Mouse (Mus musculus) neutrophil, adult 5-6 weeks (primary cell): ENCODE measurements at regions not wholly inside any gene's neighbourhood (a gene's known extent, or its start where the extent isn't known, plus 50 kb on each side); places are given as distances from the start of the nearest gene placed in this dataset.

Experiments
- ATAC-seq: fragments of 151-379, 151-347 bp; 2 replicates; pipeline ENCODE4 v1.8.0; 2017; ENCODE audit warnings: mild to moderate bottlenecking, moderate TSS enrichment; ENCODE audit not compliant: insufficient number of reproducible peaks, poor library complexity, low FRiP score, severe bottlenecking; ENCODE audit errors: extremely low read depth

DNA sequence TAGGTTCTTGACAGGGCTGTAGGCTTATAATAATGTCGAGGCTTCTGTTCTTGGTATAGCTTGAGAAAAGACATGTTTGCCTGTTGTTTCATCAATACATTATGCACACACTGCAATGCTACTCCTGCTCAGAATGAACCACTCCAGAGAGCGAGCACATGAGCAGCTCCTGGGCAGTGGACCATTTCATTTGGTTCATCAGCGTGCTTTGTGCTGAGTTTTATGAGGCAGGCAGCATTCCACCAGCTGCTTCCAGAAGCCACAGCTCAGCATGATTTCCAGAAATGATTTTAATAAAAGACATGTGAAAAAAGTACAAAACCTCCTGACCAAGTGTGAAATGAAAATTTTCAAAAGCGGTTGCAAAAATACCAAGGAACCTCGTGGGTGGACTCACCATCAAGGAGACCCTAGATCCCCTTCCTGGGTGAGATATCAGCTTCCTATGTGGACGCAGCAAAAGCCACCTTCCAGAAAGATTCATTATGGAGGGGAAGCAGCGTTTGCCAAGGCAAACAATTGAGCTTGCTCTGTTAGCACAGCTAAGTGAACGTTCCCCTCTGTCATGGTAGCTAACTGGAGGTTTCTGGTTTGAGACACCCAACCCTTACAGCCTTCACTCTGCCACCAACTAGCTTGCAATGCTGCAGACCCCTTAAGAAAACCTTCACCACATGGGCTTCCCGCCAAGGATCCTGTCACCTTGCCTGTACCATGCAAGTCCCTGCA lies 104.1 kb downstream of the Cxcl12 start:
- ATAC-seq: no peak

DNA sequence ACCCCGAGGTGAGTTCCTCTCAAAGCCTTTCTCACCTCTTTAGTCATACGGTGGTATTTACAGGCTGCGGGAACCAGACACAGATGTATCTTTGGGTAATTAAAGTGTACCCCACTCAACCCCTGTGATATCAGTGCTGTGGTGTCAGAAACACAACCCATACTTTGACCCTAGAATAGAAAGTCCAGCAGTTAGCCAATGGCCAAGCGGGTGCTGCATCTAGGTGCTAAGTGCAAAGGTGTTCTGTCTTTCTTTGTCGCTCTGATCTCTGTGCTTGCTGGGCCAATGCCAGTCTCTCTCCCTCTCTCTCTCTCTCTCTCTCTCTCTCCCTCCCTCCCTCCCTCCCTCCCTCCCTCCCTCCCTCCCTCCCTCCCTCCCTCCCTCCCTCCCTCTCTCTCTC lies 107.6 kb downstream of the Cxcl12 start:
- ATAC-seq: no peak

DNA sequence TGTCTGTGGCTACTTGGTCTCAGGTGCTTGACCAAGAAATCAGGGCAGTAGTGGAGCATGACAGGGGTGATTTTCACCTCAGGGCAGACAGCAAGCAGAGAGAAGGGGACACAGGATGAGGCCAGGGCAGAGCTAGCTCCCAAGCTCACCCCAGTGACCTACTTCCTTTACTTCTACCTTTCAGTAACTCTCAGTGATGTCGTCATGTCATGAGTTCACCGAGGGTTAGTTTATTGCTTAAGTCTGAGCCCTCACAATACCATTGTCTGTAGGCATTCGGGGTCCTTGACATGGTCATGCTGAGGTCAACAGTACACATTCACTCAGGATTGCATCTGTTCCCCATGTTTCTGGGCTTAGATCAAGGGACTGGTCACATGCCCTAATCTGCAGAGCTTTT lies 108.5 kb downstream of the Cxcl12 start:
- no peak for ATAC-seq

DNA sequence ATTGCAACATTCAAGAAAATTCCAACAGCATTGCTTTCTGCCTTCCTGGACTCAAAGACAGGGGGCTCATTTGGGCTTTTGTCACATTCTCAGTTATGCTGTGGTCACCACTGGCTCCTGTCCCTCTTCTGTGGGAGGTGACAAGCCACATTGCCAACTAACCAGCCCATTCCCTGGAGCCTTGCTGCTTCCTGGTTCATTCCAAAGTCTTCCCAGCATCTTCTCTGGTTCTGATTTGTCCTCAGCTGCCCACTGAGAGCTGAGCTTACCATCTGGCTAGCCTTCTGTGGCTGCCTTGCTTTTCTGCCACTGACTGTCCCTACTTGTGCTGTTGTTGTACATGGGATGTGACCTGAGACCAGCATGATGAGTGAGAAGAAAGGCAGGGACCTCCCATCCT lies 111.0 kb downstream of the Cxcl12 start:
- no peak for ATAC-seq

DNA sequence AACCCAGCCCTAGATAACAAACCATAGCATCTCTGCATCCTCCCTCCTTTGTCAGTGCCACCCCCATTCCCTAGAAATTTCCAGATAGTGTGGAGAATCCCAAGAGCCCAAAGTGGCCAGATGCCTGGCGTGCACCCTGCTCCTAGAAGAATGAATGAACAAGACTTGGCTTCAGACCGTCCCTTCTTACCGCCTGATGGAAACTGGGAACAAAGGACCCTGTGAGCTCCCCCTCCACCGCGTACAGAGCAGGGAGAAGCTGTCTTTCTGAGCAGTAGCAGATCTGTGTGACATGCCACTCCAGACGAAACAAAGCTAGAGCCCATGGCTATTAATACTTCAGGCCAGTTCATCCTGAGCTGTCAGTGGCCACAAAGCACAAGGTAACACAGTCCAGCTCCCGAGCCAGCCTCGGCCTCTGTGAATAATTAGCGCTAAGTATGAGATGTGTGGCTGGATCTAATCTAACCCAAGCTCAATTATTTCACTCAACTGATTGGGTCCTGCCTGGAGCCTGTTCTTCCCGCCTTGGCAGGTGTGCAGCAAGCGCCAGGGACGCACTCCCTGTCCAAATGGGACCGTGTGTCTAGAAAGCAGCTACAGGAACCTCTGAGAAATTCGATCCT lies 111.6 kb downstream of the Cxcl12 start:
- no peak for ATAC-seq

DNA sequence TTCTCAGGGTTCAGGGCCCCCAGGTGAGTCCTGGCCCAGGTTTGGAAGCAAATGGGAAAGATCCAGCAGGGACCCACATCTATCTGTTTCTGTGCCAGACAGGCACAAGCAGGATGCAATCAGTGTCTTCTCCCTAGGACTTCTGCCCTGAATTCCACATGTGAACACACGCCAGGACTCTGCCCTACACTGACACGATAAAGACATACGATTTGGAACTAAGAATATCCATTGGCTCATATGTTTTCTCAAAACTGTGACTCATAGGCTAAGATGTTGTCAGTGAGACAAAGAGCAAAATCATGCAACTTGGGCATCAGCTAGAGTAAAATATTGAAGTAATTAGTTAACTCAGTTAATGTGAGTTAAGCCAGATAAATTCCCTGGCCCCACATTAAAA lies 112.6 kb downstream of the Cxcl12 start:
- no peak for ATAC-seq

DNA sequence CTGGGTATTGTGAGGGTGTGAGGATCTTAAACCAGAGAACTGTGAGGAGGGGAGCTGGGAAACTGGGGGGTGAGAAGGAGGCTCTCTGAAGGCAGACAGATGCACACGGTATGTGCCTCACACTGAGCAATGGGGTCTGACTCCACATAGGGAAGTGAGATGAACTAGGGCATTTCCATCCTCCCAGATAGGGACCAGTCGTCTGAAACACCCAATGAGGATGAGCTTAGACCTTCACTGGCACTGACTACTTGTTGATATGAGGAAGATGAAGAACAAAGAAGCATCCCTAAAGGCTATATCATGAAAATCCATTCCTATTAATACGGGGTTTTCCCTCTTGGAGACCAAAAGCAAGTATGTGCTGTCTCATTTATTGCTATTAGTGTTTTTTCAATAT lies 115.3 kb downstream of the Cxcl12 start:
- ATAC-seq: no peak

DNA sequence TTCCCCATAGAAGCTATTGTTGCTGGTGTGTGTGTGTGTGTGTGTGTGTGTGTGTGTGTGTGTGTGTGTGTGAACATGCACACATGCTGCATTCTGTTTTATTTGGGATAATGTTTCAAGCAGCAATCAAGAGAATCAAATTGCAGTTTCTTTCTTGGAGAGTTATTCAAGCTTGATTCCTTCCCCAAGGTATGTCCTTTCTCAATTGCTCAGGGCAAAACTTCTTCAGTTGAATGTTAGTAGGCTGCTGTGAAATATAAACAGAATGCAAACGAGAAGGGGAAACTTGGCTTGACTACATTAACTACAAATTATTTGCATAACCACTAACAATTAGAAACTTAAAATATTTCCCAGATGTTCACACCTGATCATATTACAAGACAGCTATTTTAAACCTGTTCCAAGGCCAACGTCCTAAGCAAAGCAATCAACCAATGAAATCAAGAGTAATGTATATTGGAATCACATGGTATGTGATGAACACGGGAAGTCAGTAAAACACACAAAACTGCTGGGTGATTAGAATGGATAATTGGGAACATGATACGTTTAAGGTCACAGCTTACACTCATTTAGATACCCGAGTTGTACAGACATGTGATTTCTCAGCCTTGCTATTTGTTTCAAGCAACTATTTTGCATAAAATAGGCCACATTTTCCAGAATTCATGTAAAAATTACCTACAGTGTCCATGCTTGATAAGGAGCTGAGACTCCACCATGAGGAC lies 116.2 kb downstream of the Cxcl12 start:
- ATAC-seq: no peak

DNA sequence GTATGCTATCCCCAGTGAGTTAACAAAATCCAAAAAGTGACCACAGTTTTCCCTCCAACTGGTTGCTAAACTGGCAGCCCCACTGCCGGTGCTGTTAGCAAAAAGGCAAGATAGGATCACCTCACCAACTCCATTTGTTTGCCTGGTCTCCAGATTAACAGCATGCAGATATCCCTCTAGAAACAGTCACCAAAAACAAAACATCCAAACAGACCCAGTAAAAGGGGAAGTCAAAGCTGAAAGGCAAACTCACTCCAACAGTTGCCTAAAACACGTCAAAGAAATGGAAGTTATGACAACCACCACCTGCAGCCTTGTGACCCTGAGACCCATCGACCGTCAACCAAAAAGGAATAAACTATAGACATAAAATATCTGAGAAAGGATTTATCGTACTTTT lies 119.1 kb downstream of the Cxcl12 start:
- no peak for ATAC-seq

DNA sequence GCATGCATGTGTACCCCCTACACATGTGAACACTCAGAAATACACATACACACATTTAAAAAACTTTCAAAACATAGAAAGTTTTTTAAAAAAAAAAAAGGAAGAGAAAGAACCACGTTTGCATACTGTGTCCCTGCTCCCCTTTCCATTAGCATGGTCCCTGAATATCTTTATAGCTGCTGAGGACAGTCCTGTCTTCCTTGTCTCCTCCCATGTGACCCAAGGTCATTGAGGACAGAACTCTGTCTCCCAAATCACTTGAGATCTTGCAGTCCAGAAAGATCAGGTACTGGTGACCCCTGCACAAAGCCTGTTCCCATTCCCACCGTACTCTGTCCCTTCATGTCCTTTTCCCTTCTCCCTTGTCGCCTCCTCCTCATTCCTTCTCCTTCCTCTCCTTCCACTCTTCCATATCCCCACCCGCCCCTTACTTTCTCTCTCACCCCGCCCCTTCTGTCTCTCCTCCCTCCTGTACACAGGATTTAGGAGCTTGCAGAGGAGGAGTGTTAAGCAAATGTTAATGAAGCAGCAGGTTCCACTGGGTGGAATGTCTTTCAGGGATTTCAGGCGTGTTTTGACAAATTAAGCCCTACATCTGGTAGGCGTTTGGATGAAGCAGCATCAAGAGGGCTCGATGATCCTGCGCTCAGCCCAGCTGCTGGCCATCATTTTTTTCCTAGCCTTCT lies 125.6 kb downstream of the Cxcl12 start:
- no peak for ATAC-seq

DNA sequence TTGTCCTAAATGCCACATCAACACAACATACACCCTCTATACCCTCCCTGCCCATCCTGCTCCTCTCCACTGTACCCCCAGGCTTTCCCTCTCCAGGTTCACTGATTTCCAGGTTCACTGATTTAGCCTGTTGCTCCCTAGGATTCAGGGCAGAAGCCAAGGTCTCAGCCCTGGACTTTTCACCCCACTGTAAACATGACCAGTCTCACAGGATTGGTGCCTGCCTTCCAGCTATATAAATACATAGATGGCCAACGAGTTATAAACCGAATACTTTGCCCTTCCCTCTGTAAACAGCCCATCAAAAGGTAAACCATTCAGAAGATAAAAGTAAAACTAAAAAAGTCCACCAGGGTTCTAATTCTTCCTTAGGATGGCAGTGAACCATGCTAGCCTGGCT lies 129.6 kb downstream of the Cxcl12 start:
- ATAC-seq: no peak

DNA sequence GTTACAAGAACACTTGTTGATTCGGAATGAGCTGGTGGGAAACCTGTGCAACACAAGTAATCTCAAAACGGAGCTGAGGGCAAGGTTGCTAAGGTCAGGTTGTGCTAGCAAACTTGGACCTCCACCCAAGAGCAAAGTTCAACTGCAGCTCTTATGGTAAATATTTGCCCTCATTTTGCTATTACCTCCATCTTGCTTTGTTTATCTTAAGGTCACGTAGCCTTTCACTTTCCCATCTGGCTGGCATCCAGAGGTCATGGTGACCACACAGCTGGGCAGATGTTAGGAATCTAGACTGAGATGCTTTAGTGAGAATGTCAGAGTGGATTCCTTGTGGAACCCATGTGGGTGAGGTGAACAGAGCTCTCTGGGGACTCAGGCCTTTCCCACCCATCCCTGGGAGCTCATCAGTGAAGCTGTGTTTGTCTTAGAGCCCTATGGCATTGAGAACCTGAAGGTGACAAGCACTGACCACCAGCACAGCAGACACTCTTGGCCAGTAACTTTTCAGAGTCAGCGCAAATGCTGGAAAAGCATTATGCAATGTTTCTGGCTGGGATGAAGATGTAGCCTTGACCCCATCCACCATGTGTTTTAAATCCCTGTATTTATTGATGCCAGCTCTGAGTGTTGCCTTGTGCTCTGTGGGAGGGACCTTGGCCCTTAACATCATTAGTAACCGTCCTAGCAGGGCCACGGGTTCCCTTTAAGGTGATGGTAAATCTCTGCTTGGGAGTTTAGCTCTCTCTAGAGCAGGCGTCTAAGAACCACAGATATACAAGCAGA lies 131.4 kb downstream of the Cxcl12 start:
- no peak for ATAC-seq

DNA sequence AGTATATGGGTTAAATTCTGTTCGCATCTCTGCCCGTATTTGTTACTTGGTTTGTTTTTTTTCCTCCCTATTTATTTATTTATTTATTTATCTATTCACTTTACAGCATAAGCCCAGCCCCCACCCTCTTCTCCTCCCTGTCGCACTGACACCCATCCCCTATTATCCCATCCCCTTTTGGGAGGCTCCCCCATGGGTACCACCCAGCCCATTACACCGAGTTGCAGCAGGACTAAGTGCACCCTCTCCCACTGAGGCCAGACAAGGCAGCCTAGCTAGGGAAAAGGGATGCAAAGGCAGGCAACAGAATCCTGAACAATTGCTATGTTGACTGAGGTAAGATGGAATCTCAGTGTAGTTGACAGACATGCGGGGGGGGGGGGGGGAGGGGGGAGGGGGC lies 135.0 kb downstream of the Cxcl12 start:
- no peak for ATAC-seq

DNA sequence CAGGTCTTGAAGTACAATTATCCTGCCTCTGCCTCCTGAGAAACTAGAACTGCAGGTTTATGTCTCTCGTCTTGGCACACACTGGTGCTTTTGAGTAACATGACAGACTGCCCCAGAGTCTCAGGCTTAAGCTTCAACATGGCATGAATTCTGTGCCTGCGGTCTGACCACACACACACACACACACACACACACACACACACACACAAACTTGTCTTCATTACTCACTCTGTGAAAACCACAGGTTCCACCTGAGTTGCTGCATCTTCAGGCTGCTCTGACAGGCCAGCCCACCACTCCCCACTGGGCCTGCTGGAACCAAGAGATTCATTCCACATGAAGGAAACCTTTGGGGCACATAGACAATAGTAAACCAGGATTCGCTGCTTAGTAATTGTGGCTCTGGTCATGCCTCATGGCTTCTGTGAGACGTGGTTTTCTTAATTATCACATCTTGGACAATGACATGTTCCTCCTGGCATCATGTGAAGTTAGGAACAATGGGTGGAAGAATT lies 137.5 kb downstream of the Cxcl12 start:
- no peak for ATAC-seq

DNA sequence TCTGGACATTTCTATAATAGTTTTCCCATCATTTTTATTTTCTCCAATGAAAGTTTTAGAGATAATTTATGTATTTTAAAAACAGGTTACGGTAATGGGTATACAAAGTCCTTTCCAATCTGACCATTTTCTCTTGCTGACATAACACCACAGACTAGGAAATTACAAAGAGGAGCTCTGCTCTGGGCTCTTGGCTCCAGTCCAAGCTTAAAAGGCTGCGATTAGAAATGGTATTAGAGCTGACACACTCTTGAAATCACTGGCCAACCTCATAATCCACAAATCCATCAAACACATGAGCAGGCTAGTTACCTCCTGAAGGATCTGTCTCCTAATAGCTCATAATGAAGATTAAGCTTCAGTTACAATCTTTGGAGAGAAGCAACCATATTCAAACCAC lies 140.3 kb downstream of the Cxcl12 start:
- no peak for ATAC-seq

DNA sequence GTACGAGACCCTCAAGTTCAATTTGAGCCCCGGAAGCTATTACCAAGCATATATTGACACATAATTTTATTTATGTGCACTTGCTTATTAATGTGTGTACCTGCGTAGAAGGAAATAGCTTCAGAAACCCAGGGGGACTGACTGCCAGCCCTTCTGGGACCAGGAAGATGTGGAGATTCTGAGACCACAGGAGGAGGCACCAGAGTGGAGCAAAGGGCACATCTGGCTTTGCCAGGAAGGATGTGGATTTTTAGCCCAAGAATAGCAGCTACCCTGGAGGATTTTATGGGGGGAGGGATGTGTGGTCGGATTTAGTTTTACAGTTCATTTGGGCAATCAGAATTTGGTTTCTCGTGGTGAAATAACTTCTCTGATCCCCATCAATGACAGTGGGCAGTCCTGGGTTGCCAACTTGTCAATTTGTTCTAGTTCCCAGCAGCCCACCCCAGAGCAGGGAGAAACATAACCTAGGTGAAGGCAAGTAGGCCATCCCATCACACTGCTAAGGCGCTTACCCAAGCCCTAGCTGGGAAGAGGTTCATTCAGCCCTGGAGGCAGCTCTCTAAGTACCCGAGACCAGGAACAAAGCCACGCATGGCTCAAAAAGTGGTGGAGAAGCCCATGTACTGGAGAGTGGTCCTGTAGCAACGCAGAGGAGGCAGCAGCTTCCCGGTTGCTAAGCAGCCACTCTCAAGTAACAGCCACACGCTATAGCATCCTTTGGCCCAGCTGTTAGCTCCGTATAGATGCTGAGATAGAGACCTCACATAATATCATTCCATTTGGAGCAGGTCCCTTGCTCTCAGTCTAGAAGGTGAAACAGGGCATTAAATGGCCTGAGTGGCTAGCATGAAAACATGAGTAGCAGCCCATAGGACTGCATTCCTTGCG lies 144.8 kb downstream of the Cxcl12 start:
- no peak for ATAC-seq

DNA sequence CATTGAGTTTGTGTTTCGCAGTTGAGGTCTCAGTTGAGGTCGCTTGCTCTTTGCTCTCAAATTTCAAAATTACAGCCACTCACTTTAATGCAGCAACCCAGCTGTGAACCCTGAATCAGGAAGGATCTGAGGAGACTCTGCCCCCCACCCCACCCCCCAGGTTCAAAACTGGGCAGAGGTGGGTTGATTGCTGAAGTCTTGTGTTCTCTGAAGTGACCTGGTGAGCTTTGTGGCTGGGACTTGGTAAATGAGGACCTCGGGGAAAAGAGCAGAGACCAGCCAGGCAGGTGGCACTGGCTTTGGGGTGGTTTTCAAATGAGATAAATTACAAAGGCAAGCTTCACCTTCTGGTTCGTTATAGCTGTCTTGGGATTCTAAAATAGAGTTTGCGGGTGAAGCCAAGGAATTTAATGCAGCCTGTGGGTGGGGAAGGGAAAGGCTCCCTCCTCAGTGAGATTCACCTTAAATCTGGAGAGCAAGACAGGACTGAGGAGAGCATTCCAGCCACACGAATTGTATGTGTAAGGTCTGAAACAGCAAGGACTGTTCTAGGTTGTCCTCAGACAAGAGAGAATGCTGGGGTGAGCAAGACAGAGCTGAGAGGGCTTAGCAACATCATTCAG lies 145.7 kb downstream of the Cxcl12 start:
- no peak for ATAC-seq

DNA sequence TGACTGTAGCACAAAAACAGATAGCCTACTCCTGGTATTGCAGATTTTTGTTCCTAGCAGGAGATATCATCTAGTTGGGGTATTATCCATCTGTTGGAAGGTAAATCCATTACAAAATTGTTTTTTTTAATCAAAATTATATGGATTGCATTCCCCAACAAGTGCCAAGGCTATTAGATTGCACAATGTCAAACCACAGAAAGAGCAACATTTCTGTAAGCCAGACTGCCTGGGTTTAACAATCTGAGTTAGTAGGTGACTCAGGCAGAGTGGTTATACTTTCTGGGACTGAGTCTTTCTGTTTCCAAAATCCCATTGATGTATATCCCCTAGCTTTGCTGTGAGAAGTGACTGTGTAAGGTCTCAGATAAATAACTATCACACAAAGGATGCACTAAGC lies 155.0 kb downstream of the Cxcl12 start:
- ATAC-seq: no peak
